ENCODE assay signal across 9 mouse cellular contexts in the genomic region with DNA sequence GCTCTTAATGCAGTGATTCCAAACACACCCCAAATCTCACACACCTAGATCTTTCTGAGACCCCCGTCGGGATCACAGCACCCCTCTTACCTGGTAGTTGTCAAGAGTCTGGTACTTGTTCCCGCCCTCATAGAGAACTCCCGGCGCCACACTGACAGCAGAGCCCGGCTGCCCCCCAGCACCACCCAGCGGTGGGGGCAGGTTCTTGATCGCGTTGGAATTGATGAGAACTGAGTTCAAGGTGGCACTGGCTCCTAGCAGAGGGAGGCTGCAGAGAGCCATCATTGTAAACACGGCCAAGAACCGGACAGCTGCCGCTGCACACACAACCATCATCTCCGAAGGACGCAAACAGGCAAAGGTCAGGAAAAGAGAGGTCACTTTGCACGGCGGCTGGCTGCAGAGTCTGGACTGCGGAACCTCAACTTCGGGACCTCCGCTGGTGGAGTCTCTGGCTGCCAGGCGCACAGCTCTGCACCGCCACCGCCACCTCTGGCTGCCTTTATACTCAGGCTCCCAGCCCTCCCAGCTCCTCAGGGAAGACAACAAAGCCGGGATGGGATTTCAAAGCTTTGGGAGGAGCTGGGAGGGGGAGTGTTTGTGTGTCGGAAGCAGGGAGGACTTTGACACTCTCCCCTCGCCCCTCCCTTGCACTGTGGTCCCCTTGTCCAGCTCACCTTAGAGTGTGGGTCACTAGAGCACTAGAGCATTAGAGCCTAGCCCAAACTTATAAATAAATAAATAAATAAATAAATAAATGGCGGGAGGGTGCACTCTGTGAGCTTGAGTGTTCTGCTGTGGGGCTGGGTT. TPM values are rescaled to one million over a fixed set of nuclear protein-coding genes. Genes with fewer than 3 reads are reported as not detected.
DNase-seq lines count a peak whose midpoint lies in the region; ATAC-seq lines count a peak whose summit lies in the region.
"Had no signal": no experiment of that assay in that cellular context is flagged by ENCODE, and none has a peak within 500 bp of the region (broad histone marks: within the 10 kb centered on the region; RNA-seq: fewer than 3 reads in every experiment).

A gene (minus strand): TSS at position 622 of the 810 bp plus-strand sequence.

- peak within 1 kb of the TSS; percentile 51 for H3K4me3 ChIP-seq in heart, embryonic 13.5 days
- H3K4me3 ChIP-seq in hindbrain, embryonic 12.5 days = peak within 1 kb of the TSS; percentile 33
- H3K4me3 ChIP-seq in limb, embryonic 13.5 days = peak within 1 kb of the TSS; percentile 45
- peak within 1 kb of the TSS; percentile 35 for H3K4me3 ChIP-seq in midbrain, embryonic 16.5 days (ENCODE audit: low read depth, low read length)
- H3K4me3 ChIP-seq: heart, adult 2 months had no signal

- peaks cover 76% of the 10 kb centered on the region for H3K27me3 ChIP-seq in heart, embryonic 13.5 days (replicated peaks)
- peaks cover 68% of the 10 kb centered on the region for H3K27me3 ChIP-seq in hindbrain, embryonic 12.5 days
- peaks cover 79% of the 10 kb centered on the region for H3K27me3 ChIP-seq in limb, embryonic 13.5 days
- H3K27me3 ChIP-seq in midbrain, embryonic 16.5 days (ENCODE audit: control insufficient read depth, insufficient read depth, low read depth, low read length) = peaks cover 15% of the 10 kb centered on the region

- H3K27ac ChIP-seq in heart, embryonic 13.5 days (replicated peaks) = no peak within 1 kb of the TSS
- no peak within 1 kb of the TSS for H3K27ac ChIP-seq in hindbrain, embryonic 12.5 days
- no peak within 1 kb of the TSS for H3K27ac ChIP-seq in limb, embryonic 13.5 days
- H3K27ac ChIP-seq in midbrain, embryonic 16.5 days (ENCODE audit: low read length) = no peak within 1 kb of the TSS
- H3K27ac ChIP-seq: heart, adult 2 months had no signal

- H3K36me3 ChIP-seq in heart, embryonic 13.5 days = no peaks in the 10 kb centered on the region
- no peaks in the 10 kb centered on the region for H3K36me3 ChIP-seq in hindbrain, embryonic 12.5 days
- H3K36me3 ChIP-seq in limb, embryonic 13.5 days = no peaks in the 10 kb centered on the region
- H3K36me3 ChIP-seq in midbrain, embryonic 16.5 days (ENCODE audit: control insufficient read depth, insufficient read depth, low read length) = no peaks in the 10 kb centered on the region

- DNase-seq in heart, adult 9 months (ENCODE audit: low spot score in 2 of 2) = no peak
- peak; percentile 88 for DNase-seq in embryo, embryonic 10.5 days (ENCODE audit: low spot score)
- DNase-seq in layer of hippocampus, adult 11-12 months (ENCODE audit: low spot score) = no peak
- no peak for DNase-seq in adrenal gland, postnatal 36 days

- under 1% methylated on average over 26 of the region's 26 CpGs for WGBS in heart, embryonic 13.5 days
- WGBS in hindbrain, embryonic 12.5 days = under 1% methylated on average over 26 of the region's 26 CpGs
- under 1% methylated on average over 26 of the region's 26 CpGs for WGBS in limb, embryonic 13.5 days
- WGBS in midbrain, embryonic 16.5 days = 0% methylated on average over 26 of the region's 26 CpGs

- H3K9me3 ChIP-seq in heart, embryonic 13.5 days = no peaks in the 10 kb centered on the region
- H3K9me3 ChIP-seq in hindbrain, embryonic 12.5 days (replicated peaks) = no peaks in the 10 kb centered on the region
- no peaks in the 10 kb centered on the region for H3K9me3 ChIP-seq in limb, embryonic 13.5 days
- H3K9me3 ChIP-seq in midbrain, embryonic 16.5 days (replicated peaks; ENCODE audit: control insufficient read depth, low read length, poor library complexity, severe bottlenecking) = no peaks in the 10 kb centered on the region

- H3K4me1 ChIP-seq in heart, embryonic 13.5 days = peaks cover 19% of the 10 kb centered on the region
- peaks cover 17% of the 10 kb centered on the region for H3K4me1 ChIP-seq in hindbrain, embryonic 12.5 days
- peaks cover 25% of the 10 kb centered on the region; the same call in 1 of the 2 replicates for H3K4me1 ChIP-seq in limb, embryonic 13.5 days
- peaks cover 11% of the 10 kb centered on the region for H3K4me1 ChIP-seq in midbrain, embryonic 16.5 days (ENCODE audit: control insufficient read depth, insufficient read depth, low read length)

- peak within 1 kb of the TSS; percentile 74 for H3K4me2 ChIP-seq in heart, embryonic 13.5 days
- H3K4me2 ChIP-seq in hindbrain, embryonic 12.5 days (replicated peaks) = peak within 1 kb of the TSS; percentile 60
- H3K4me2 ChIP-seq in limb, embryonic 13.5 days (replicated peaks) = peak within 1 kb of the TSS; percentile 70
- H3K4me2 ChIP-seq in midbrain, embryonic 16.5 days (ENCODE audit: low read length) = peak within 1 kb of the TSS; percentile 74

- no peak for ATAC-seq in heart, embryonic 13.5 days (ENCODE audit: extremely low read depth, insufficient number of reproducible peaks, low FRiP score, low TSS enrichment)
- peak; percentile 75 for ATAC-seq in hindbrain, embryonic 12.5 days (ENCODE audit: low FRiP score)
- ATAC-seq in limb, embryonic 13.5 days (ENCODE audit: low FRiP score, low read depth) = peak; percentile 49; the same call in 1 of the 2 replicates
- peak; percentile 83 for ATAC-seq in midbrain, embryonic 16.5 days

- peak within 1 kb of the TSS; percentile 57 for H3K9ac ChIP-seq in heart, embryonic 13.5 days
- H3K9ac ChIP-seq in hindbrain, embryonic 12.5 days = peak within 1 kb of the TSS; percentile 27; the same call in 1 of the 2 replicates
- H3K9ac ChIP-seq in limb, embryonic 13.5 days = peak within 1 kb of the TSS; percentile 53
- H3K9ac ChIP-seq in midbrain, embryonic 16.5 days (ENCODE audit: low read depth, low read length) = peak within 1 kb of the TSS; percentile 31; the same call in 1 of the 2 replicates

RNA-seq across cellular contexts. Expression of the gene that starts here (rescaled TPM):
- polyA plus RNA-seq in heart, embryonic 13.5 days (2015; fragmentation: Nextera tagmentation; extraction: Ambion mirVana) = 0.19 and 0.23 TPM in 2 replicates
- polyA plus RNA-seq in hindbrain, embryonic 12.5 days (2016; fragmentation: Nextera tagmentation; extraction: Ambion mirVana) = 2.1 and 3.4 TPM in 2 replicates
- polyA plus RNA-seq in limb, embryonic 13.5 days (2015; fragmentation: Nextera tagmentation; extraction: Ambion mirVana) = 11.7 and 15.2 TPM in 2 replicates
- polyA plus RNA-seq in midbrain, embryonic 16.5 days (2015; fragmentation: Nextera tagmentation; extraction: Ambion mirVana) = 1.6 and 2.1 TPM in 2 replicates
- not detected for total RNA-seq in adrenal gland, postnatal 36 days (2021)
- total RNA-seq: heart, adult 2 months had no signal
- polyA plus RNA-seq: heart, adult 2 months had no signal
